Mouse (Mus musculus): ENCODE measurements around the gene Calr4. TPM values are rescaled to one million over a fixed set of nuclear protein-coding genes. Genes with fewer than 3 reads are reported as not detected.

Gene Calr4
- polyA plus RNA-seq, 1 experiment from 2014 or later = not detected

- no peaks in the 10 kb centered on the region for H3K27me3 ChIP-seq (ENCODE audit: control insufficient read depth, insufficient read depth, low read length)
- TF ChIP-seq EP300 (optimal IDR thresholded peaks at IDR 0.05) (no peak), CTCF (IDR thresholded peaks at IDR 0.05; ENCODE audit: low read depth) (no peak)
- no peaks in the 10 kb centered on the region for H3K36me3 ChIP-seq (ENCODE audit: control insufficient read depth, insufficient read depth, low read length)
- 78% methylated on average over 2 of the region's 2 CpGs for WGBS
- H3K9me3 ChIP-seq (ENCODE audit: control insufficient read depth, low read length) = no peaks in the 10 kb centered on the region
- ATAC-seq (ENCODE audit: low FRiP score, low TSS enrichment) = no peak
- no peak overlapping the region for H3K27ac ChIP-seq (replicated peaks)
- no peak overlapping the region for H3K4me3 ChIP-seq (ENCODE audit: low read depth, low read length)
- H3K9ac ChIP-seq (ENCODE audit: low read length) = no peak overlapping the region
- no peak for DNase-seq (ENCODE audit: low spot score)
- no peaks in the 10 kb centered on the region for H3K4me1 ChIP-seq (replicated peaks; ENCODE audit: control insufficient read depth, insufficient read depth)
- H3K4me2 ChIP-seq (replicated peaks; ENCODE audit: low read depth) = no peak overlapping the region
Measured at GRCm38 (mm10) chr4:109273586-109274240, 39.4 kb downstream of the Calr4 start.

- peak within 1 kb of the TSS; percentile 90 for H3K9ac ChIP-seq (ENCODE audit: low read length)
- TF ChIP-seq CTCF (IDR thresholded peaks at IDR 0.05; ENCODE audit: low read depth) = no peak
- TF ChIP-seq EP300 (optimal IDR thresholded peaks at IDR 0.05) = peak; percentile 89
- no peaks in the 10 kb centered on the region for H3K9me3 ChIP-seq (ENCODE audit: control insufficient read depth, low read length)
- DNase-seq (ENCODE audit: low spot score) (peak; percentile 98), ATAC-seq (ENCODE audit: low FRiP score, low TSS enrichment) (peak; percentile 97)
- H3K27me3 ChIP-seq (ENCODE audit: control insufficient read depth, insufficient read depth, low read length) = no peaks in the 10 kb centered on the region
- 4% methylated on average over 29 of the region's 44 CpGs for WGBS
- peak within 1 kb of the TSS; percentile 91 for H3K27ac ChIP-seq (replicated peaks)
- peaks cover 3% of the 10 kb centered on the region; the same call in 1 of the 2 replicates for H3K4me1 ChIP-seq (replicated peaks; ENCODE audit: control insufficient read depth, insufficient read depth)
- no peaks in the 10 kb centered on the region for H3K36me3 ChIP-seq (ENCODE audit: control insufficient read depth, insufficient read depth, low read length)
- H3K4me2 ChIP-seq (replicated peaks; ENCODE audit: low read depth) = peak within 1 kb of the TSS; percentile 82
- peak within 1 kb of the TSS; percentile 86 for H3K4me3 ChIP-seq (ENCODE audit: low read depth, low read length)
Measured at GRCm38 (mm10) chr4:109279689-109280458, 45.6 kb downstream of the Calr4 start, which contains the start of gene Eps15. Gene Eps15, plus strand, starts transcription at chr4:109280268.

- peak; percentile 86 for ATAC-seq (ENCODE audit: low FRiP score, low TSS enrichment)
- peak; percentile 56 for DNase-seq (ENCODE audit: low spot score)
- H3K9me3 ChIP-seq (ENCODE audit: control insufficient read depth, low read length) = no peaks in the 10 kb centered on the region
- H3K4me3 ChIP-seq (ENCODE audit: low read depth, low read length) = peak overlapping the region; percentile 86
- no peaks in the 10 kb centered on the region for H3K27me3 ChIP-seq (ENCODE audit: control insufficient read depth, insufficient read depth, low read length)
- H3K27ac ChIP-seq (replicated peaks) = peak overlapping the region; percentile 91
- TF ChIP-seq EP300 (optimal IDR thresholded peaks at IDR 0.05) (no peak), CTCF (IDR thresholded peaks at IDR 0.05; ENCODE audit: low read depth) (peak; percentile 17; the same call in 1 of the 2 replicates)
- WGBS = under 1% methylated on average over 50 of the region's 85 CpGs
- peaks cover 3% of the 10 kb centered on the region; the same call in 1 of the 2 replicates for H3K4me1 ChIP-seq (replicated peaks; ENCODE audit: control insufficient read depth, insufficient read depth)
- peak overlapping the region; percentile 82 for H3K4me2 ChIP-seq (replicated peaks; ENCODE audit: low read depth)
- H3K36me3 ChIP-seq (ENCODE audit: control insufficient read depth, insufficient read depth, low read length) = no peaks in the 10 kb centered on the region
- H3K9ac ChIP-seq (ENCODE audit: low read length) = peak overlapping the region; percentile 90
Measured at GRCm38 (mm10) chr4:109280459-109281160, 46.3 kb downstream of the Calr4 start.

GRCm38 (mm10) chr4:109281161-109281560 is 46.9 kb downstream of the Calr4 start:
- H3K4me2 ChIP-seq (replicated peaks; ENCODE audit: low read depth) = peak overlapping the region; percentile 82
- H3K4me1 ChIP-seq (replicated peaks; ENCODE audit: control insufficient read depth, insufficient read depth) = peaks cover 3% of the 10 kb centered on the region; the same call in 1 of the 2 replicates
- peak overlapping the region; percentile 86 for H3K4me3 ChIP-seq (ENCODE audit: low read depth, low read length)
- 11% methylated on average over 4 of the region's 4 CpGs for WGBS
- ATAC-seq (ENCODE audit: low FRiP score, low TSS enrichment) (no peak), DNase-seq (ENCODE audit: low spot score) (no peak)
- H3K27ac ChIP-seq (replicated peaks) = no peak overlapping the region
- H3K36me3 ChIP-seq (ENCODE audit: control insufficient read depth, insufficient read depth, low read length) = no peaks in the 10 kb centered on the region
- TF ChIP-seq CTCF (IDR thresholded peaks at IDR 0.05; ENCODE audit: low read depth) (no peak), EP300 (optimal IDR thresholded peaks at IDR 0.05) (no peak)
- H3K27me3 ChIP-seq (ENCODE audit: control insufficient read depth, insufficient read depth, low read length) = no peaks in the 10 kb centered on the region
- no peaks in the 10 kb centered on the region for H3K9me3 ChIP-seq (ENCODE audit: control insufficient read depth, low read length)
- peak overlapping the region; percentile 90 for H3K9ac ChIP-seq (ENCODE audit: low read length)

- WGBS = 64% methylated on average over 1 of the region's 1 CpGs
- Histone ChIP-seq H3K36me3 (ENCODE audit: control insufficient read depth, insufficient read depth, low read length) (no peaks in the 10 kb centered on the region), H3K27me3 (ENCODE audit: control insufficient read depth, insufficient read depth, low read length) (no peaks in the 10 kb centered on the region), H3K27ac (replicated peaks) (no peak overlapping the region), H3K4me1 (replicated peaks; ENCODE audit: control insufficient read depth, insufficient read depth) (peaks cover 3% of the 10 kb centered on the region; the same call in 1 of the 2 replicates), H3K4me2 (replicated peaks; ENCODE audit: low read depth) (peak overlapping the region; percentile 82; the same call in 1 of the 2 replicates), H3K9me3 (ENCODE audit: control insufficient read depth, low read length) (no peaks in the 10 kb centered on the region), H3K9ac (ENCODE audit: low read length) (no peak overlapping the region), H3K4me3 (ENCODE audit: low read depth, low read length) (no peak overlapping the region; the same call in 1 of the 2 replicates)
- ATAC-seq (ENCODE audit: low FRiP score, low TSS enrichment) (no peak), DNase-seq (ENCODE audit: low spot score) (no peak)
- no peak for TF ChIP-seq CTCF (IDR thresholded peaks at IDR 0.05; ENCODE audit: low read depth)
- TF ChIP-seq EP300 (optimal IDR thresholded peaks at IDR 0.05) = no peak
Measured at GRCm38 (mm10) chr4:109281946-109282345, 47.7 kb downstream of the Calr4 start.

Measured in stomach, postnatal 0 days (tissue).